Mouse (Mus musculus) layer of hippocampus, postnatal 25 days (tissue): ENCODE measurements around the gene Kmt5b. TPM values are rescaled to one million over a fixed set of nuclear protein-coding genes. Genes with fewer than 3 reads are reported as not detected.
A peak's percentile ranks its signal among the peaks of the same experiment; 100 is the strongest.

Experiments used
- DNase-seq, 2 experiments: peaks; one replicate each; pipeline ENCODE4 v3.0.0; 2022; ENCODE audit warnings: mixed read lengths in 2 of 2, low spot score in 1 of 2; ENCODE audit errors: extremely low spot score in 1 of 2
- total RNA-seq, 2 experiments: library from RNA; stranded (reverse); gene quantifications; 2 replicates each; pipeline ENCODE4 v1.2.3; 2021

The Kmt5b gene
- total RNA-seq, 2 experiments from 2014 or later: 51.6 to 55.2 TPM

GRCm38 (mm10) chr19:3767781-3768696, 818 bp downstream of the Kmt5b start:
- DNase-seq: peak; percentile 86 to 95

- peak in 1 of 2 experiments; percentile 83 for DNase-seq
Measured at GRCm38 (mm10) chr19:3768697-3769383, 1.6 kb downstream of the Kmt5b start.

- DNase-seq: no peak
Measured at GRCm38 (mm10) chr19:3769533-3769932, 2.3 kb downstream of the Kmt5b start.

GRCm38 (mm10) chr19:3774159-3774558, 6.9 kb downstream of the Kmt5b start:
- DNase-seq: no peak

GRCm38 (mm10) chr19:3778713-3779112, 11.5 kb downstream of the Kmt5b start:
- DNase-seq: no peak

- DNase-seq: no peak
Measured at GRCm38 (mm10) chr19:3790077-3790476, 22.9 kb downstream of the Kmt5b start.

GRCm38 (mm10) chr19:3805526-3805925, 38.3 kb downstream of the Kmt5b start:
- DNase-seq: no peak

GRCm38 (mm10) chr19:3810536-3811233, 43.5 kb downstream of the Kmt5b start:
- no peak for DNase-seq

GRCm38 (mm10) chr19:3814461-3814860, 47.2 kb downstream of the Kmt5b start:
- no peak for DNase-seq

GRCm38 (mm10) chr19:3815824-3816223, 48.6 kb downstream of the Kmt5b start:
- no peak for DNase-seq

GRCm38 (mm10) chr19:3819080-3819479, 51.9 kb downstream of the Kmt5b start:
- DNase-seq: no peak

- no peak for DNase-seq
Measured at GRCm38 (mm10) chr19:3819899-3820444, 52.8 kb downstream of the Kmt5b start.

GRCm38 (mm10) chr19:3825044-3825443, 57.8 kb downstream of the Kmt5b start:
- DNase-seq: no peak

GRCm38 (mm10) chr19:3829863-3830262, 62.6 kb downstream of the Kmt5b start:
- DNase-seq: no peak

GRCm38 (mm10) chr19:3831716-3832115, 64.5 kb downstream of the Kmt5b start:
- no peak for DNase-seq

- no peak for DNase-seq
Measured at GRCm38 (mm10) chr19:3832851-3833353, 65.7 kb downstream of the Kmt5b start.

- no peak for DNase-seq
Measured at GRCm38 (mm10) chr19:3834301-3834700, 67.1 kb downstream of the Kmt5b start.

- no peak for DNase-seq
Measured at GRCm38 (mm10) chr19:3836791-3837190, 69.6 kb downstream of the Kmt5b start.

- DNase-seq: no peak
Measured at GRCm38 (mm10) chr19:3838931-3839330, 71.7 kb downstream of the Kmt5b start.

GRCm38 (mm10) chr19:3839686-3840085, 72.5 kb downstream of the Kmt5b start:
- DNase-seq: no peak
